Mouse (Mus musculus) MEL (cell line): Measurements from ENCODE around the gene Esrrb.

Experiments used
- CHD2 ChIP-seq: IDR thresholded peaks from 2 replicates; pipeline ENCODE4 v1.6.1; 2011; ENCODE audit warnings: low read length, improper control_type of control experiment
- CTCF ChIP-seq, 3 experiments: IDR thresholded peaks in 2 of 3; conservative IDR thresholded peaks in 1 of 3; 2 replicates each; pipeline ENCODE4 v1.5.1; 2011 to 2012; ENCODE audit warnings: low read length in 3 of 3, low read depth in 2 of 3, mild to moderate bottlenecking in 2 of 3, improper control_type of control experiment in 1 of 3, inconsistent platforms in 1 of 3, mixed read lengths in 1 of 3, moderate library complexity in 1 of 3; ENCODE audit not compliant: control insufficient read depth in 1 of 3, insufficient read depth in 1 of 3, poor library complexity in 1 of 3, severe bottlenecking in 1 of 3
- ETS1 ChIP-seq: IDR thresholded peaks from 2 replicates; pipeline ENCODE4 v1.6.1; 2012; ENCODE audit warnings: low read depth, mild to moderate bottlenecking, inconsistent platforms, low read length, improper control_type of control experiment, moderate library complexity
- MAX ChIP-seq: IDR thresholded peaks from 2 replicates; pipeline ENCODE4 v1.6.1; 2011; ENCODE audit warnings: low read length, improper control_type of control experiment
- MXI1 ChIP-seq: IDR thresholded peaks from 2 replicates; pipeline ENCODE4 v1.6.1; 2011; ENCODE audit warnings: mild to moderate bottlenecking, low read depth, low read length, improper control_type of control experiment
- MYC ChIP-seq: IDR thresholded peaks from 2 replicates; pipeline ENCODE4 v1.6.1; 2011; ENCODE audit warnings: low read depth, mild to moderate bottlenecking, low read length, improper control_type of control experiment, moderate library complexity
- POLR2A ChIP-seq, 2 experiments: IDR thresholded peaks; 2 replicates each; pipeline ENCODE4 v1.6.1; 2011 to 2012; ENCODE audit warnings: low read length in 2 of 2, mild to moderate bottlenecking in 2 of 2, control low read depth in 1 of 2, improper control_type of control experiment in 1 of 2, low read depth in 1 of 2, moderate library complexity in 1 of 2; ENCODE audit not compliant: control insufficient read depth in 1 of 2, insufficient read depth in 1 of 2, poor library complexity in 1 of 2
- TCF12 ChIP-seq: IDR thresholded peaks from 2 replicates; pipeline ENCODE4 v1.6.1; 2014; ENCODE audit warnings: low read depth, mild to moderate bottlenecking, inconsistent platforms, low read length, improper control_type of control experiment, moderate library complexity

DNA sequence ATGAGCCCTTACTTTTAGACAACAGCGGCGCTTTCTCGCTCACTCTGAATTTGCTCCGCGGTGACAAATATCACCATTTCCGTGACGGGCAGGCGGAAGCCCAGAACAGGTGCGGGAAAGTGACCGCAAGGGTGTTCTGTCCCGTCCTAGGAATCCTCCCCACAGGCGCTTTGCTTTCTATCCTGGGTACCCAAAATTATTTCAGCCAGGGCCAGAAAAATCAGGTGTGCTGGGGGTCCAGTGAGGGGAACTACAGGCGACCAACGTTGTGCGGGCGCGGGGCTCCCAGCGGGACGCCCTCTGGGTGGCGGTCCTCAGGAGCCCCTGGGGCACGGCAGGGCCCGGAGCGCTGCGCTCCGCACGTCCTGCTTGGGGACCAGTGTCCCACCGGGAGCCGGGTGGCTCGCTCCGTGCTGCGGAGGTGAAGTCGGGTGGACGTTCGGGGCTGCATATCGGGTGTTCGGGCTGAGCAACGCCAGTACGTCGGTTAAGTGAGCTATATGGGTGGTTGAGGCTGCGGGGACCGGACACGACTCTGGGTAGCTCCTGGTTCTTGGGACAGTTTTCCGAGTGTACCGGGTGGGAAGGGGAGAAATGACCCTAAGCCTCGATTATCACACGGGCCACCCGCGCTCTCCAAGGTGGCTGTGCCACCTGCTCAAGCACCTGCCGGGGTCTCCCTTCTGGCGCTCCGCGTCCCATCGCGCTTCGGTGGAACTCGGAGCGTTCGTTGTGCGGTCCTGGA is 61.4 kb downstream of the Esrrb start:
- TF ChIP-seq CTCF (IDR thresholded peaks at IDR 0.05 in 2 of 3, conservative IDR thresholded peaks at IDR 0.05 in 1 of 3; ENCODE audit: control insufficient read depth in 1 of 3, insufficient read depth in 1 of 3, low read depth in 2 of 3, low read length in 3 of 3, poor library complexity in 1 of 3, severe bottlenecking in 1 of 3) = no peak
- no peak for TF ChIP-seq MAX
- TF ChIP-seq ETS1 = no peak
- no peak for TF ChIP-seq MXI1
- no peak for TF ChIP-seq TCF12
- no peak for TF ChIP-seq CHD2
- no peak for TF ChIP-seq MYC
- no peak for TF ChIP-seq POLR2A (IDR thresholded peaks at IDR 0.05; ENCODE audit: control insufficient read depth in 1 of 2, insufficient read depth in 1 of 2, low read depth in 1 of 2, low read length in 2 of 2, poor library complexity in 1 of 2)
